Comparison of ENCODE assay signal across 8 mouse cellular contexts in genomic region chr9:80688481-80689086, GRCm38 (mm10).
DNase-seq lines count a peak whose midpoint lies in the region; ATAC-seq and TF ChIP-seq lines count a peak whose summit lies in the region.

No protein-coding gene starts in this region.

- no peak overlapping the region for H3K4me3 ChIP-seq in neural tube, embryonic 11.5 days (ENCODE audit: low read depth, low read length)
- no peak overlapping the region for H3K4me3 ChIP-seq in midbrain, postnatal 0 days (ENCODE audit: low read depth, low read length)
- no peak overlapping the region for H3K4me3 ChIP-seq in liver, embryonic 12.5 days

- DNase-seq in neural tube, embryonic 11.5 days (ENCODE audit: low spot score), result peak; percentile 10
- DNase-seq in neural tube, embryonic 10.5 days (ENCODE audit: extremely low spot score, low spot score), result no peak
- peak; percentile 74 to 77 for DNase-seq in cerebellum, postnatal 10 days
- DNase-seq in heart, postnatal 14 days, result peak; percentile 3 to 9
- DNase-seq in midbrain, postnatal 0 days (ENCODE audit: low spot score), result peak; percentile 72
- no peak for DNase-seq in gastrocnemius, postnatal 4 days (ENCODE audit: low spot score in 2 of 2)

- TF ChIP-seq CTCF in midbrain, postnatal 0 days (IDR thresholded peaks at IDR 0.05), result no peak

- H3K4me1 ChIP-seq in neural tube, embryonic 11.5 days (ENCODE audit: control insufficient read depth, insufficient read depth, low read length), result no peaks in the 10 kb centered on the region
- H3K4me1 ChIP-seq in midbrain, postnatal 0 days (ENCODE audit: insufficient read depth, low read length), result no peaks in the 10 kb centered on the region
- no peaks in the 10 kb centered on the region for H3K4me1 ChIP-seq in liver, embryonic 12.5 days

- no peaks in the 10 kb centered on the region for H3K27me3 ChIP-seq in neural tube, embryonic 11.5 days (ENCODE audit: control insufficient read depth, insufficient read depth, low read length)
- H3K27me3 ChIP-seq in midbrain, postnatal 0 days (ENCODE audit: insufficient read depth, low read length), result no peaks in the 10 kb centered on the region
- no peaks in the 10 kb centered on the region for H3K27me3 ChIP-seq in liver, embryonic 12.5 days (replicated peaks)

- no peak overlapping the region for H3K9ac ChIP-seq in neural tube, embryonic 11.5 days (ENCODE audit: low read length)
- H3K9ac ChIP-seq in midbrain, postnatal 0 days (replicated peaks; ENCODE audit: low read length, poor library complexity, severe bottlenecking), result no peak overlapping the region
- no peak overlapping the region for H3K9ac ChIP-seq in liver, embryonic 12.5 days

- H3K4me2 ChIP-seq in neural tube, embryonic 11.5 days (ENCODE audit: low read depth), result no peak overlapping the region
- H3K4me2 ChIP-seq in midbrain, postnatal 0 days (ENCODE audit: low read depth, low read length, poor library complexity, severe bottlenecking), result 0 out of 2 replicates have a peak overlapping the region, but pooled peaks have one; percentile 18
- no peak overlapping the region for H3K4me2 ChIP-seq in liver, embryonic 12.5 days

- no peak for ATAC-seq in neural tube, embryonic 11.5 days (ENCODE audit: insufficient read depth, low FRiP score, low TSS enrichment)
- ATAC-seq in midbrain, postnatal 0 days (ENCODE audit: low FRiP score), result peak; percentile 75
- ATAC-seq in CD4-positive, CD25-positive, alpha-beta regulatory T cell, adult 4 months, result no peak
- no peak for ATAC-seq in liver, embryonic 12.5 days

- no peaks in the 10 kb centered on the region for H3K9me3 ChIP-seq in neural tube, embryonic 11.5 days (ENCODE audit: control insufficient read depth, low read length)
- H3K9me3 ChIP-seq in midbrain, postnatal 0 days (ENCODE audit: low read length), result no peaks in the 10 kb centered on the region
- H3K9me3 ChIP-seq in liver, embryonic 12.5 days (replicated peaks), result no peaks in the 10 kb centered on the region

- no peak overlapping the region for H3K27ac ChIP-seq in neural tube, embryonic 11.5 days (ENCODE audit: low read depth, low read length)
- no peak overlapping the region for H3K27ac ChIP-seq in midbrain, postnatal 0 days (ENCODE audit: low read depth, low read length)
- H3K27ac ChIP-seq in liver, embryonic 12.5 days, result no peak overlapping the region

- 69% methylated on average over 9 of the region's 9 CpGs for WGBS in neural tube, embryonic 11.5 days
- 47% methylated on average over 9 of the region's 9 CpGs for WGBS in midbrain, postnatal 0 days
- WGBS in liver, embryonic 12.5 days (ENCODE audit: insufficient replicate concordance), result 62% methylated on average over 9 of the region's 9 CpGs

- intact Hi-C loops in heart, postnatal 14 days (cut with DNase I), result no loop called here

- H3K36me3 ChIP-seq in neural tube, embryonic 11.5 days (ENCODE audit: control insufficient read depth, insufficient read depth, low read length), result no peaks in the 10 kb centered on the region
- no peaks in the 10 kb centered on the region for H3K36me3 ChIP-seq in midbrain, postnatal 0 days (ENCODE audit: insufficient read depth, low read length)
- H3K36me3 ChIP-seq in liver, embryonic 12.5 days, result no peaks in the 10 kb centered on the region

Comparison
In these comparisons a context has a peak if more than half of its experiments do, and no peak if none do; other contexts are left out.
1. DNase-seq: peak in neural tube, embryonic 11.5 days (single experiment), cerebellum, postnatal 10 days (2 of 2), heart, postnatal 14 days (2 of 2) and midbrain, postnatal 0 days (single experiment); none in neural tube, embryonic 10.5 days (single experiment) and gastrocnemius, postnatal 4 days (0 of 2).